Mouse (Mus musculus): Measurements from ENCODE around the gene 1700122O11Rik. TPM values are rescaled to one million over a fixed set of nuclear protein-coding genes. Genes with fewer than 3 reads are reported as not detected.

Gene 1700122O11Rik
- polyA plus RNA-seq, 1 experiment = not detected

GRCm38 (mm10) chr17:48052338-48053067 lies 14.4 kb upstream of the 1700122O11Rik start:
- Histone ChIP-seq H3K9me3 (peaks cover 9% of the 10 kb centered on the region), H3K4me1 (no peaks in the 10 kb centered on the region), H3K4me3 (replicated peaks) (no peak overlapping the region), H3K36me3 (replicated peaks; ENCODE audit: low read length) (no peaks in the 10 kb centered on the region), H3K27me3 (replicated peaks) (peaks cover 62% of the 10 kb centered on the region)
- TF ChIP-seq FLI1 (IDR thresholded peaks at IDR 0.05; ENCODE audit: low read length) (no peak), GATA1 (IDR thresholded peaks at IDR 0.05; ENCODE audit: borderline replicate concordance, low read length) (no peak)

- Histone ChIP-seq H3K4me3 (replicated peaks) (no peak overlapping the region), H3K36me3 (replicated peaks; ENCODE audit: low read length) (no peaks in the 10 kb centered on the region), H3K27me3 (replicated peaks) (peaks cover 58% of the 10 kb centered on the region), H3K9me3 (peaks cover 9% of the 10 kb centered on the region), H3K4me1 (no peaks in the 10 kb centered on the region)
- no peak for TF ChIP-seq GATA1 (IDR thresholded peaks at IDR 0.05; ENCODE audit: borderline replicate concordance, low read length)
- TF ChIP-seq FLI1 (IDR thresholded peaks at IDR 0.05; ENCODE audit: low read length) = no peak
These were observed 13.7 kb upstream of the 1700122O11Rik start for GRCm38 (mm10) chr17:48051638-48052337.

GRCm38 (mm10) chr17:48045631-48046030 lies 7.5 kb upstream of the 1700122O11Rik start:
- no peak for TF ChIP-seq FLI1 (IDR thresholded peaks at IDR 0.05; ENCODE audit: low read length)
- TF ChIP-seq GATA1 (IDR thresholded peaks at IDR 0.05; ENCODE audit: borderline replicate concordance, low read length) = no peak
- no peaks in the 10 kb centered on the region for H3K36me3 ChIP-seq (replicated peaks; ENCODE audit: low read length)
- H3K27me3 ChIP-seq (replicated peaks) = peaks cover 52% of the 10 kb centered on the region
- no peak overlapping the region for H3K4me3 ChIP-seq (replicated peaks)
- peaks cover 11% of the 10 kb centered on the region; the same call in 1 of the 2 replicates for H3K4me1 ChIP-seq
- no peaks in the 10 kb centered on the region for H3K9me3 ChIP-seq

- Histone ChIP-seq H3K4me1 (peaks cover 18% of the 10 kb centered on the region), H3K9me3 (no peaks in the 10 kb centered on the region), H3K27me3 (replicated peaks) (peaks cover 52% of the 10 kb centered on the region), H3K4me3 (replicated peaks) (no peak overlapping the region), H3K36me3 (replicated peaks; ENCODE audit: low read length) (no peaks in the 10 kb centered on the region)
- no peak for TF ChIP-seq GATA1 (IDR thresholded peaks at IDR 0.05; ENCODE audit: borderline replicate concordance, low read length)
- no peak for TF ChIP-seq FLI1 (IDR thresholded peaks at IDR 0.05; ENCODE audit: low read length)
These were observed 5.2 kb upstream of the 1700122O11Rik start for GRCm38 (mm10) chr17:48043154-48043880.

GRCm38 (mm10) chr17:48041351-48042287 lies 3.5 kb upstream of the 1700122O11Rik start:
- H3K4me3 ChIP-seq (replicated peaks) = peak overlapping the region; percentile 64

GRCm38 (mm10) chr17:48039232-48039866 lies 1.3 kb upstream of the 1700122O11Rik start:
- peaks cover 49% of the 10 kb centered on the region for H3K27me3 ChIP-seq (replicated peaks)
- TF ChIP-seq FLI1 (IDR thresholded peaks at IDR 0.05; ENCODE audit: low read length) = no peak
- TF ChIP-seq GATA1 (IDR thresholded peaks at IDR 0.05; ENCODE audit: borderline replicate concordance, low read length) = no peak
- no peaks in the 10 kb centered on the region for H3K36me3 ChIP-seq (replicated peaks; ENCODE audit: low read length)
- H3K9me3 ChIP-seq = no peaks in the 10 kb centered on the region
- H3K4me3 ChIP-seq (replicated peaks) = peak overlapping the region; percentile 82
- H3K4me1 ChIP-seq = peaks cover 18% of the 10 kb centered on the region

More at GRCm38 (mm10) chr17:48041351-48042287, 3.5 kb upstream of the 1700122O11Rik start:
- H3K4me1 ChIP-seq = peaks cover 18% of the 10 kb centered on the region
- peaks cover 49% of the 10 kb centered on the region for H3K27me3 ChIP-seq (replicated peaks)
- TF ChIP-seq FLI1 (IDR thresholded peaks at IDR 0.05; ENCODE audit: low read length) = no peak
- no peak for TF ChIP-seq GATA1 (IDR thresholded peaks at IDR 0.05; ENCODE audit: borderline replicate concordance, low read length)
- no peaks in the 10 kb centered on the region for H3K36me3 ChIP-seq (replicated peaks; ENCODE audit: low read length)
- H3K9me3 ChIP-seq = no peaks in the 10 kb centered on the region

- H3K9me3 ChIP-seq = peaks cover 5% of the 10 kb centered on the region
- H3K36me3 ChIP-seq (replicated peaks; ENCODE audit: low read length) = no peaks in the 10 kb centered on the region
- peaks cover 53% of the 10 kb centered on the region for H3K27me3 ChIP-seq (replicated peaks)
- H3K4me3 ChIP-seq (replicated peaks) = no peak overlapping the region
- no peak for TF ChIP-seq GATA1 (IDR thresholded peaks at IDR 0.05; ENCODE audit: borderline replicate concordance, low read length)
- peaks cover 25% of the 10 kb centered on the region for H3K4me1 ChIP-seq
These were observed 1.2 kb downstream of the 1700122O11Rik start for GRCm38 (mm10) chr17:48036921-48037320.

- no peak overlapping the region for H3K4me3 ChIP-seq (replicated peaks)
These were observed 6.3 kb downstream of the 1700122O11Rik start for GRCm38 (mm10) chr17:48031521-48032430.

More at GRCm38 (mm10) chr17:48031521-48032430, 6.3 kb downstream of the 1700122O11Rik start:
- Histone ChIP-seq H3K36me3 (replicated peaks; ENCODE audit: low read length) (no peaks in the 10 kb centered on the region), H3K27me3 (replicated peaks) (peaks cover 61% of the 10 kb centered on the region), H3K9me3 (peaks cover 11% of the 10 kb centered on the region), H3K4me1 (peaks cover 10% of the 10 kb centered on the region)
- TF ChIP-seq FLI1 (IDR thresholded peaks at IDR 0.05; ENCODE audit: low read length) (no peak), GATA1 (IDR thresholded peaks at IDR 0.05; ENCODE audit: borderline replicate concordance, low read length) (no peak)

Measured in megakaryocyte, embryonic 14.5 days (primary cell).